Mouse (Mus musculus) CH12.LX (cell line): ENCODE measurements around the gene Nucb1.

Experiments
- CTCF ChIP-seq, 2 experiments: IDR thresholded peaks in 1 of 2; conservative IDR thresholded peaks in 1 of 2; 2 replicates each; pipeline ENCODE4 v1.5.1; 2011 to 2012; ENCODE audit warnings: low read depth in 2 of 2, low read length in 2 of 2, improper control_type of control experiment in 1 of 2, inconsistent platforms in 1 of 2, mild to moderate bottlenecking in 1 of 2, moderate library complexity in 1 of 2
- ELF1 ChIP-seq: IDR thresholded peaks from 2 replicates; pipeline ENCODE4 v1.6.1; 2014; ENCODE audit warnings: low read depth, mild to moderate bottlenecking, inconsistent platforms, low read length, improper control_type of control experiment
- ETS1 ChIP-seq: conservative IDR thresholded peaks from 2 replicates; pipeline ENCODE4 v1.6.1; 2012; ENCODE audit warnings: low read depth, mild to moderate bottlenecking, inconsistent platforms, low read length, improper control_type of control experiment, moderate library complexity
- HCFC1 ChIP-seq: IDR thresholded peaks from 2 replicates; pipeline ENCODE4 v1.6.1; 2012; ENCODE audit warnings: low read depth, mild to moderate bottlenecking, inconsistent platforms, low read length, improper control_type of control experiment
- MAX ChIP-seq: IDR thresholded peaks from 2 replicates; pipeline ENCODE4 v1.6.1; 2011; ENCODE audit warnings: low read length, improper control_type of control experiment
- NRF1 ChIP-seq: IDR thresholded peaks from 2 replicates; pipeline ENCODE4 v1.6.1; 2014; ENCODE audit warnings: low read depth, mild to moderate bottlenecking, inconsistent platforms, low read length, improper control_type of control experiment, moderate library complexity
- PAX5 ChIP-seq: IDR thresholded peaks from 2 replicates; pipeline ENCODE4 v1.6.1; 2012; ENCODE audit warnings: low read length, inconsistent platforms, mixed read lengths
- POLR2A ChIP-seq: IDR thresholded peaks from 2 replicates; pipeline ENCODE4 v1.6.1; 2011; ENCODE audit warnings: low read depth, mild to moderate bottlenecking, improper control_type of control experiment, low read length
- RCOR1 ChIP-seq: conservative IDR thresholded peaks from 2 replicates; pipeline ENCODE4 v1.6.1; 2012; ENCODE audit warnings: low read depth, mild to moderate bottlenecking, inconsistent platforms, low read length, improper control_type of control experiment
- ZMIZ1 ChIP-seq: IDR thresholded peaks from 2 replicates; pipeline ENCODE4 v1.6.1; 2012; ENCODE audit warnings: low read depth, mild to moderate bottlenecking, inconsistent platforms, low read length, improper control_type of control experiment

GRCm38 (mm10) chr7:45518618-45519017, 8.4 kb upstream of the Nucb1 start:
- TF ChIP-seq POLR2A, result no peak
- no peak for TF ChIP-seq ELF1
- no peak for TF ChIP-seq ZMIZ1
- TF ChIP-seq ETS1, result no peak
- TF ChIP-seq CTCF (conservative IDR thresholded peaks at IDR 0.05 in 1 of 2, IDR thresholded peaks at IDR 0.05 in 1 of 2; ENCODE audit: low read depth in 2 of 2, low read length in 2 of 2), result no peak
- no peak for TF ChIP-seq NRF1
- no peak for TF ChIP-seq MAX
- TF ChIP-seq PAX5, result no peak
- TF ChIP-seq RCOR1, result no peak
- no peak for TF ChIP-seq HCFC1
